Mouse (Mus musculus) spleen, adult 2 months (tissue): ENCODE measurements at regions not wholly inside any gene's neighbourhood (a gene's known extent, or its start where the extent isn't known, plus 50 kb on each side); places are given as distances from the start of the nearest gene placed in this dataset.

ENCODE experiments used
- CTCF ChIP-seq: fragments of 200-500 bp; IDR thresholded peaks from 2 replicates; pipeline ENCODE4 v1.5.1; 2011; ENCODE audit warnings: mild to moderate bottlenecking, inconsistent platforms; ENCODE audit not compliant: insufficient read depth, insufficient read length, insufficient replicate concordance; ENCODE audit errors: extremely low read depth
- POLR2A ChIP-seq: fragments of 200-500 bp; IDR thresholded peaks from 2 replicates; pipeline ENCODE4 v1.6.1; 2011; ENCODE audit warnings: low read depth, low read length, inconsistent platforms

GRCm38 (mm10) chr12:32719203-32719602 is 100.1 kb upstream of the Nampt start:
- no peak for TF ChIP-seq POLR2A
- TF ChIP-seq CTCF = no peak
